Comparison of ENCODE assay signal across 8 mouse cellular contexts in genomic region chr12:86421490-86421904, GRCm38 (mm10).
DNase-seq lines count a peak whose midpoint lies in the region; ATAC-seq and TF ChIP-seq lines count a peak whose summit lies in the region.

No protein-coding gene starts in this region.

- ATAC-seq in Patski = peak; percentile 32
- peak; percentile 96 for ATAC-seq in frontal cortex, adult (ENCODE audit: low TSS enrichment)
- ATAC-seq in hindbrain, embryonic 16.5 days = peak; percentile 88
- no peak for ATAC-seq in CD4-positive, CD25-positive, alpha-beta regulatory T cell, adult 4 months

- TF ChIP-seq POLR2A in small intestine, adult 2 months (IDR thresholded peaks at IDR 0.05; ENCODE audit: low read depth, low read length) = no peak

- DNase-seq in Patski (ENCODE audit: low read depth, low spot score) = no peak
- DNase-seq in cerebellum, adult 8-10 months = peak; percentile 49
- peak; percentile 36 to 41 for DNase-seq in layer of hippocampus, postnatal 36 days
- peak; percentile 3 for DNase-seq in lung, postnatal 14 days

- H3K27ac ChIP-seq in hindbrain, embryonic 16.5 days (ENCODE audit: low read depth, low read length) = no peak overlapping the region
- no peak overlapping the region for H3K27ac ChIP-seq in small intestine, adult 2 months (ENCODE audit: insufficient read depth, low read depth, low read length)

- peak overlapping the region; percentile 95 for H3K4me2 ChIP-seq in hindbrain, embryonic 16.5 days (ENCODE audit: low read length)

- CTCF ChIA-PET in Patski (lab: Charles Lee) = interaction anchor here (1.0 kb wide), 1 partner anchor 12 kb away, joined by 3 read pairs; no protein-coding TSS in a partner anchor

- under 1% methylated on average over 37 of the region's 37 CpGs for WGBS in hindbrain, embryonic 16.5 days
- under 1% methylated on average over 36 of the region's 37 CpGs for WGBS in small intestine, adult 2 months

- H3K36me3 ChIP-seq in hindbrain, embryonic 16.5 days (ENCODE audit: control insufficient read depth, insufficient read depth, low read length) = no peaks in the 10 kb centered on the region
- H3K36me3 ChIP-seq in small intestine, adult 2 months (ENCODE audit: control insufficient read depth, insufficient read depth, low read length) = no peaks in the 10 kb centered on the region

- in situ Hi-C loops in Patski (cut with MboI; ENCODE audit: low pct_unique_long_range_greater_than_20kb) = no loop called here

- H3K9ac ChIP-seq in hindbrain, embryonic 16.5 days (ENCODE audit: low read depth, low read length) = peak overlapping the region; percentile 64

- TF ChIP-seq CTCF in Patski (IDR thresholded peaks at IDR 0.05) = no peak
- no peak for TF ChIP-seq CTCF in small intestine, adult 2 months (IDR thresholded peaks at IDR 0.05; ENCODE audit: extremely low read depth, insufficient read length, insufficient replicate concordance, low read depth, low read length)

- H3K9me3 ChIP-seq in hindbrain, embryonic 16.5 days (ENCODE audit: control insufficient read depth, low read length) = no peaks in the 10 kb centered on the region

- peaks cover 58% of the 10 kb centered on the region for H3K27me3 ChIP-seq in Patski
- H3K27me3 ChIP-seq in hindbrain, embryonic 16.5 days (replicated peaks; ENCODE audit: control insufficient read depth, insufficient read depth, low read length) = peaks cover 30% of the 10 kb centered on the region
- H3K27me3 ChIP-seq in small intestine, adult 2 months (ENCODE audit: control insufficient read depth, insufficient read depth, low read length) = peaks cover 43% of the 10 kb centered on the region

- peaks cover 12% of the 10 kb centered on the region for H3K4me1 ChIP-seq in hindbrain, embryonic 16.5 days (ENCODE audit: control insufficient read depth, insufficient read depth, low read depth, low read length)
- H3K4me1 ChIP-seq in small intestine, adult 2 months (ENCODE audit: control insufficient read depth, insufficient read depth, insufficient read length, low read length) = peaks cover 5% of the 10 kb centered on the region; the same call in 1 of the 2 replicates

- POLR2A ChIA-PET in Patski (lab: Charles Lee) = no interaction called here

- peak overlapping the region; percentile 60 for H3K4me3 ChIP-seq in hindbrain, embryonic 16.5 days (ENCODE audit: low read length)
- H3K4me3 ChIP-seq in small intestine, adult 2 months (ENCODE audit: low read depth, low read length) = peak overlapping the region; percentile 48
